Mouse (Mus musculus): ENCODE measurements around the gene Cyp26b1.

DNA sequence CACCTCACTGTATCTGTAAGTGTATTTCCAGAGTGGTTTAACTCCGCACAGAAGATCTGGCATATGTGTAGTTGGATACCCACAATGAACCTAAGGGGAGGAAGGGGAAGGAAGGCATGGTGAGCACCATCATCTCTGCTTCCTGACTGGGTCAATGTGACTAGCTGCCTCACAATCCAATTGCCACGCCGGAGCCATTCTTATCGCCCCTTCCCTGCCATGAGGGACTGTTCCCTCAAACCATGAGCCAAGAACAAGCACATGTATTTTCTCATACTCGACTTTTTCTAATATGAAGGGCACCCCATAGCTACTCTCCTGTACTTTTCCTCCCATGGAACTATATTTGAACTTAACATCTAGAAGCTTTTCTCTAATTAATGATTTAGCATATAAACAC, 35.1 kb upstream of the Cyp26b1 start:
- TF ChIP-seq USF1 (IDR thresholded peaks at IDR 0.05; ENCODE audit: low read depth, low read length) (no peak), EP300 (IDR thresholded peaks at IDR 0.05; ENCODE audit: low read length) (no peak)
